Mouse (Mus musculus) E14TG2a.4 (cell line): ENCODE data around the gene Rbms1.

Experiments
- H3K27me3 ChIP-seq: 2 replicates; pipeline ENCODE4 v1.6.1; 2014; ENCODE audit warnings: low read length, control low read depth; ENCODE audit not compliant: insufficient read depth
- H3K36me3 ChIP-seq: 2 replicates; pipeline ENCODE4 v1.6.1; 2014; ENCODE audit warnings: low read length, control low read depth; ENCODE audit not compliant: insufficient read depth
- H3K4me1 ChIP-seq: replicated peaks from 2 replicates; pipeline ENCODE4 v1.6.1; 2014; ENCODE audit warnings: low read depth, low read length, control low read depth
- H3K4me3 ChIP-seq: replicated peaks from 2 replicates; pipeline ENCODE4 v1.5.1; 2014; ENCODE audit warnings: mild to moderate bottlenecking, low read length
- H3K9me3 ChIP-seq: 2 replicates; pipeline ENCODE4 v1.6.1; 2014; ENCODE audit warnings: low read length, control low read depth
- CTCF ChIP-seq: conservative IDR thresholded peaks from 2 replicates; pipeline ENCODE4 v1.5.1; 2014; ENCODE audit warnings: low read length
- NANOG ChIP-seq: IDR thresholded peaks from 2 replicates; pipeline ENCODE4 v1.6.1; 2014; ENCODE audit warnings: borderline replicate concordance, low read length, mixed read lengths
- POU5F1 ChIP-seq: IDR thresholded peaks from 2 replicates; pipeline ENCODE4 v1.6.1; 2014; ENCODE audit warnings: low read length, borderline replicate concordance

Gene Rbms1

DNA sequence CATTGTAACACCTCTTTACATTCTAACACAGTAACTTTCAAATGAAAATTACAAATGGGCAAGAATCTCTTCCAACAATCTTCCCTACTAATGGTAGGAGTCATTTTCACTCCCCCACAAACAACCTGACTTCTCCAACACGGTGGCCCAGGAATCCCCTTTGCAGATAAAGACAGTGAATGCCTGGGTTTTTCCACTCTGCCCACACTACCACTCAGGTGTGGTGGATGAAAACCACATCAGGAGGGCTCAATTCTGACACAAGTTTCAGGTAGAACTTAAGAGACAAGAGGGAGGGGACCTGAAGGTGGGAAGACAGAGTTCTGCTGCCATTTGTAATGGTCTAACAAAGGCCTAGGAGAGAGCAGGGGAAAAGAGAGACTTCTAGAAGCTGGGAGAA lies 97.1 kb downstream of the Rbms1 start:
- Histone ChIP-seq H3K27me3 (no peaks in the 10 kb centered on the region), H3K4me1 (peaks cover 51% of the 10 kb centered on the region), H3K4me3 (no peak overlapping the region), H3K36me3 (no peaks in the 10 kb centered on the region; the same call in 1 of the 2 replicates), H3K9me3 (peaks cover 5% of the 10 kb centered on the region; the same call in 1 of the 2 replicates)
- TF ChIP-seq POU5F1: no peak
- no peak for TF ChIP-seq CTCF
- no peak for TF ChIP-seq NANOG

DNA sequence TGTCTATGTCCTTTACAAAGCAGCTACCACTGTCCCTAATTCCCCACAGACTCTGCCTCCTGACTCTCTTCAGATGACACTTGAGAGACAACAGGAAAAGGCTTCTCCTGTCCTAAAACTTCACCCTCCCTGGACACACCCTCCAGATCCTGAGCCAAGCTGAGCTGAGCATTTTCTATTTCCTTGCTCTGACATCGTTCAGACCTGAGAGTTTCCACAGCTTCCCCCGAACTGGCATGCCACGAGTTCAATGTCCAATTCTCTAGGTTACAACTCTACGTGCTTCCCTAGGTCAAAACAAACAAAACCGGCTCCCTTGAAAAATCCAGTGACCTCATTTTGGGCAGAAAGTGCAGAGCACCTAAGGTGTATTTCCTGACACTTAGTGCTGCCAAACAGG lies 98.0 kb downstream of the Rbms1 start:
- H3K27me3 ChIP-seq: no peaks in the 10 kb centered on the region
- H3K9me3 ChIP-seq: peaks cover 5% of the 10 kb centered on the region; the same call in 1 of the 2 replicates
- TF ChIP-seq NANOG (no peak), CTCF (no peak), POU5F1 (no peak)
- H3K4me3 ChIP-seq: no peak overlapping the region
- no peaks in the 10 kb centered on the region; the same call in 1 of the 2 replicates for H3K36me3 ChIP-seq
- peaks cover 47% of the 10 kb centered on the region for H3K4me1 ChIP-seq

DNA sequence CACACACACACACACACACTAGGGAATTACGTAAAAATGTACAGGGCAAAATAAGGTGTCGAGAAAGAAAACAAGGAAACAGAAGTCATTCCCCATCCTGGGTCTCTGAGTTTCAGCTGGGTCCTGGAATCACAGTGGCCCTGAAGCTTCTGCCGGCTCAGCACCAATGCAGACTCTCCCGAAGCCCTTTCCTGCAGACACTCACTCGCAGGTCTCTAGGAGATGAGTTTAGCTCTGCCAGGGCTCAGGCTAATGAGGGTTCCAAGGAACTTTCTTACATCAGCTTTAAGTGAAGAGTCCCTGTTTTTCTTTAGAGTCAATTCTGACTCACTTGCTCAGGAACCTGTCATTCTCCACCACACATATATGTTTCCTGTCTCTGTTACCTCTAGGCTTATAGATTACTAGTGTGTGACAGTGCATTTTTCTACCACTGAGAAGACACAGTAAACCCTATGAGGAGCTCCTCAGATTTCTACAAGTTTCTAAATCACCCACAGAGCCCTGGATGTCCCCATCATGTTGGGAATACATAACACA lies 98.7 kb downstream of the Rbms1 start:
- peaks cover 40% of the 10 kb centered on the region for H3K4me1 ChIP-seq
- no peak for TF ChIP-seq POU5F1
- TF ChIP-seq CTCF: no peak
- TF ChIP-seq NANOG: no peak
- H3K27me3 ChIP-seq: no peaks in the 10 kb centered on the region
- H3K4me3 ChIP-seq: no peak overlapping the region
- H3K36me3 ChIP-seq: no peaks in the 10 kb centered on the region; the same call in none of the 2 replicates
- peaks cover 5% of the 10 kb centered on the region; the same call in 1 of the 2 replicates for H3K9me3 ChIP-seq

DNA sequence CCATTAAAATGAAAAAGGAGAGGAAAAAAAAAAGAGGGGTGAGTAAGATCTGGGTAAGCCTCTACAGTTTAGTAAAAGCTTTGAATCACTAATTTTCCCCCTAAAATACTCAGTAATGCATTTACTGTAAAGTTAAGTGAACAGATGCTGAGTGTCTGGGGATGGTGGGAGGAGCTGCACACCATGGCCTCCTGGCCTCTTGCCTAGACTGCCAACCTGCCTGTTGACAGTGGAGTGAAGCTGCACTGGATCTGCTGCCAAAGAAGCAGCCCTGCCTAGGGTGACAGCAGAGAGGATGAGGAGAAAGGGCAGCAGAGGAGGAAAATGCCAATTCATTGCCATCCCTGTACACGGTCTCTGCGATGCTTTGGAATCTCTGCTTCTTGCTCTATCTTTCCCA lies 99.2 kb downstream of the Rbms1 start:
- TF ChIP-seq CTCF (no peak), POU5F1 (no peak), NANOG (no peak)
- Histone ChIP-seq H3K9me3 (peaks cover 5% of the 10 kb centered on the region; the same call in 1 of the 2 replicates), H3K27me3 (no peaks in the 10 kb centered on the region), H3K36me3 (no peaks in the 10 kb centered on the region; the same call in none of the 2 replicates), H3K4me3 (no peak overlapping the region), H3K4me1 (peaks cover 38% of the 10 kb centered on the region)

DNA sequence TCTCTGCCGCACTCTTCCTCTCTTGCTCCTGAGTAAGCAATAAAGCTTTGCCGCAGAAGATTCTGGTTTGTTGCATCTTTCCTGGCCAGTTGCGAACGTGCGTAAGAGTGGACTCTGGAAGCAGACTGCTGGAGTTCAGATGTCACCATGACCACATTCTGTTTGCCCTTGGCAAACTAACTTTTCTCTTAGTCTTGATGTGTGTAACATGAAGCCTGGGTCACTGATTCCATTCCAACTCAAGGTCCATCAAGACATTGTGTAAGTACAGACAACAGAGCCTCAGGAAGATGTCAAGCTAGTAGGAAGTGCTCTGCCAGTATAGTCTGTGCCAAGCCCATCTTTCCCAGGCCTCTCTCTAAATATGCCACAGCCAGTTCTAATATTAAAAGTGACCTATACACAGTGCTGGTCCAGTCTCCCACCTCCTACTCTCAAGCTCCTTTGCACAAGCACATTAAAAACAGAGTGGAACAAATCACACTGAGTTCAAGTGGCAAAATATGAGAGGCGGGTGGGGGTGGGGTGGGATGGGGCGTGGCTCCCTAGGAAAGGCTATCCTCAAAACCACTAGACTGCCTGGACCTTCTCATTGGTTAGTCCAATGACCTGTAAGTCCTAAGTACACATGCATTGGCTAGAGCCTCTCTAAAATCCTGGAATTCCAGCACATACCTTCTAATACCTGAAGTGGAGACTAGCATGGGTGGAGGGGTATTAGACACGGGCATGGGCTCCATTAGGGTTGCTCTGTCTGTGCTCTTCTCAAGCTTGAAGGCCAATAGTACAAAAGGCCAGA lies 99.9 kb downstream of the Rbms1 start:
- Histone ChIP-seq H3K9me3 (peaks cover 7% of the 10 kb centered on the region; the same call in 1 of the 2 replicates), H3K36me3 (peaks cover 3% of the 10 kb centered on the region), H3K4me3 (no peak overlapping the region), H3K4me1 (peaks cover 36% of the 10 kb centered on the region), H3K27me3 (no peaks in the 10 kb centered on the region)
- no peak for TF ChIP-seq POU5F1
- TF ChIP-seq CTCF: no peak
- no peak for TF ChIP-seq NANOG

DNA sequence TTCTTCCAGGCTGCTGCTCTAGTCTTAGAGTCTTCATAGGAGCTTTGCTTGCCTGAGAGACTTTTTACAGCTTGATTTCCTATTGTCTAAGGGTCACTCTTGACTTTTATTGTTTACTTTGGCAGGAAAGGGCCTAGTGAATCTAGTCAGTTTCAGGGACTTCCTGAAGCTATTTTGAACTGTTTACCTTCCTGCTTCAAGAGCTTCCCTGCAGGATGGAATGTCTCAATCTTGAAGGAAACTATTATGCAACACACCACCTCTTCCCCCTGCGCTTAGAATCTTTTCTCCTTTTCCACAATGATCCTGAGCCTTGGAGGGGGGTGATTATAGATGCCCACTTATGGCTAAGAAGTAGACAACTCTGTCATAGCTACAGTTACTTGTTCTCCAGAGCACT lies 104.9 kb downstream of the Rbms1 start:
- Histone ChIP-seq H3K4me3 (no peak overlapping the region), H3K36me3 (peaks cover 8% of the 10 kb centered on the region), H3K4me1 (peaks cover 27% of the 10 kb centered on the region), H3K9me3 (peaks cover 11% of the 10 kb centered on the region; the same call in 1 of the 2 replicates), H3K27me3 (no peaks in the 10 kb centered on the region)
- TF ChIP-seq POU5F1: no peak
- no peak for TF ChIP-seq CTCF
- TF ChIP-seq NANOG: no peak

DNA sequence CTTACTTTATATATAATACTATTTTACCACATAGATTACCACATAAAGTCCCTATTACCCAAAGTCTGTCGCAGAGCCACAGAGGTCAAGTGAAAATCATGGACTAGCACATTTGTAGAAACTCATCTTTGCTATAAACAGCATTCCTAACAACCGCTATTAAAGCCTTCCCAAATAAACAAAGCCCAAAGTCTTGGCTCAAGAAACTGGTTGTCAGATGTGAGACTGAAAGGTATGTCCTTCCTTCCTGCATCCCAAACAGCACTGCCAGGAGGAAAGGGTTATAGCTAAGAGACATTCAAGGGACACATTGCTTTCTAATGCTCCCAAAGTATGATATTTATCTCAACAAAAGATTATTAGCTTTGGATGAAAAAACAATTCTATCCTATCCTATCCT lies 106.9 kb downstream of the Rbms1 start:
- no peaks in the 10 kb centered on the region for H3K27me3 ChIP-seq
- H3K9me3 ChIP-seq: 0 out of 2 replicates have a peak, but pooled peaks cover 6% of the 10 kb centered on the region
- no peak overlapping the region for H3K4me3 ChIP-seq
- TF ChIP-seq POU5F1 (no peak), CTCF (no peak), NANOG (no peak)
- H3K4me1 ChIP-seq: peaks cover 36% of the 10 kb centered on the region
- peaks cover 8% of the 10 kb centered on the region for H3K36me3 ChIP-seq

DNA sequence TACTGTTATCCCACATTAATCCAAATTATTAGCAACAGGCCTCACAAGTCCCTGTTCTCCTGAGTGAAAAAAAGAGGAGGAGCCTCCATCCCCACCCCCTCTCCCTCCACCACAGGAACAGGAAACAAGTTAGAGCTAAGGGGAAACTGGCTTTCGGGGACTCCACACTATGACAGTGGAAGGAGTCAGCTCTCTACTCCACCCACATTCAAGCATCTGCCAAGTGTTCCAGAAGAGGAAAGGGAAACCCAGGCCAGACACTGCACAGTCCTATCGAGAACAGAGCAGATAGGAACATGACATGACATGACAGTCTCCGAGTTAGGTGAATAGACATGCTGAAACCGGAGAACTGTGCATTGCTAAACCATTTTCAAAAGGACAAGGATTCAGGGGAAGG lies 108.0 kb downstream of the Rbms1 start:
- no peaks in the 10 kb centered on the region for H3K27me3 ChIP-seq
- no peak for TF ChIP-seq CTCF
- no peak for TF ChIP-seq NANOG
- TF ChIP-seq POU5F1: no peak
- H3K9me3 ChIP-seq: 0 out of 2 replicates have a peak, but pooled peaks cover 6% of the 10 kb centered on the region
- H3K4me3 ChIP-seq: no peak overlapping the region
- H3K36me3 ChIP-seq: peaks cover 8% of the 10 kb centered on the region
- peaks cover 40% of the 10 kb centered on the region for H3K4me1 ChIP-seq

DNA sequence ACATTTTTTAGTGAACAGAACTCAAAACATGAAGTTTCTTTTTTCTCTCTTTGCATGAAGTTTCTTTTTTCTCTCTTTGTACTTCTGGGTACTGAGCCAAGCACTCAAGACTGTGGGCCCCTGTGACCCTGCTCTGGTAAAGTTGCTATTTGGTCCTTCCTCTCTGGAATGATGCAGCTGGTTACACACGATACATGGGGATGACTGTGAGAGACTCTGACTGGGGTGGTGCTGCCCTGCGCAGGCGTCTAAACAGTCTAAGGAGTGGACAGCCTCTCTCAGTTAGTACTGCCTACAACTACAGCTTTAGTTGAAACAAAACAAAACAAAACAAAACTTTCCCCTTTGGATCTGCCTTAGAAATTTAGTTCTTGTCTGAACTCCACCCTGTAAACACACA lies 111.1 kb downstream of the Rbms1 start:
- Histone ChIP-seq H3K4me1 (peaks cover 44% of the 10 kb centered on the region), H3K4me3 (no peak overlapping the region), H3K27me3 (no peaks in the 10 kb centered on the region), H3K36me3 (no peaks in the 10 kb centered on the region), H3K9me3 (no peaks in the 10 kb centered on the region)
- no peak for TF ChIP-seq CTCF
